Mouse (Mus musculus): Measurements from ENCODE around the gene Ceacam11.
"Not testable (repeated sequence)": the region's sequence is repeated elsewhere in the genome, so short reads cannot be mapped to it uniquely, and the experiment has no call there.

Gene Ceacam11

GRCm38 (mm10) chr7:17971824-17972223, at the start of gene Ceacam11:
Gene Ceacam11, plus strand, starts transcription at chr7:17972124.
- no peak for DNase-seq

- DNase-seq: not testable (repeated sequence)
Measured at GRCm38 (mm10) chr7:18001131-18001530, 29.2 kb downstream of the Ceacam11 start.

- DNase-seq: no peak
Measured at GRCm38 (mm10) chr7:18009589-18009988, 37.7 kb downstream of the Ceacam11 start, which contains the start of gene Ceacam13. Gene Ceacam13, plus strand, starts transcription at chr7:18009889.

Data from right cerebral cortex, postnatal 4 days (tissue).